Mouse (Mus musculus) frontal cortex, adult (tissue): ENCODE data around the gene Pdlim5.
"Not testable (repeated sequence)": the region's sequence is repeated elsewhere in the genome, so short reads cannot be mapped to it uniquely, and the experiment has no call there.

ENCODE experiments used
- ATAC-seq: cut with Nextera tagmentation; 2 replicates; pipeline ENCODE4 v1.9.2; 2017; ENCODE audit warnings: mild to moderate bottlenecking, moderate library complexity, mixed read lengths; ENCODE audit not compliant: low TSS enrichment

The Pdlim5 gene

DNA sequence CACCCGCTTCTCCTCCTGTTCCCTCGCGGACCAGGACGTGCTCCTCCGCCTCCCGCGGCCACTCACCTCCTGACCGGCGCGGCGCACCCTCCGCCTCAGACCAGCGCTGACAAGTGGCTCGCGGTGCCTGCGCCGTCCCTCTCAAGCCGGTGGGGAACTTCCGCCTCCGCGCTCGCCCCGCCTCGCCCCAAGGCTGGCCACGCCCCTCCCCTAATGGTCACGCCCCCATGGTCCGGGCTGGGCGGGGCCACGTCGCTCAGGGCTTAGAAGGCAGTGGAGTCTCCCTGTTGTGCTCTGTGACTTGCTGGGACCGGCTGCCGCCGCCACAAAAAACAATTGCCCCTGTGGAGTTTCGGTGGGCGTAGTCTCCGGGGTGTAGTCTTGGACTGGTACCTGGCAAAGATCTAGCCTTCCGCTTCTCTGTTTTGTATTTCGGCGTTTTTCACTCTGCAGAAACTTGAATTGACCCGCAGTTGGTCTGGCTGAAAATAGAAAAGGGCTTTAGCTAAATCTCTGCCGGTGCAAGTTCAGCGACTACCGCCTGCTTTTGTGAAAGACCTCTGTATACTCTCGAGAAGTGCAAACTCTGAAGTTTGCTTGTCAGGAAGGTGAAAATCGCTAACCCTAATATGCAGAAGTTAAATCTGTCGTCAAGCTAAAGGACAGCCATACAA lies at the start of gene Pdlim5:
Gene Pdlim5, minus strand, starts transcription at position 177 of the 674 bp plus-strand sequence.
- peak; percentile 89 for ATAC-seq

DNA sequence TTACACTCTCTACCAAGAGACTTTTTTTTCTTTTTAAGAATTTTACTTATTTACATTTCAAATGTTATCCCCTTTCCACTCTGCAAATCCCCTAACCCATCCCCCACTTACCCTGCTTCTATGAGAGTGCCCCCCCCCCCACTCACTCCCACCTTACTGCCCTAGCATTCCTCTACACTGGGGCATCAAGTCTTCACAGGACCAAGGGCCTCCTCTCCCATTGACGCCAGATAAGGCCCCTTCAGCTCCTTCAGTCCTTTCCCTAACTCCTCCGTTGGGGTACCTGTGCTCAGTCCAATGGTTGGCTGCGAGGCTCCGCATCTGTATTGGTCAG lies 48.2 kb upstream of the Pdlim5 start:
- ATAC-seq = no peak

DNA sequence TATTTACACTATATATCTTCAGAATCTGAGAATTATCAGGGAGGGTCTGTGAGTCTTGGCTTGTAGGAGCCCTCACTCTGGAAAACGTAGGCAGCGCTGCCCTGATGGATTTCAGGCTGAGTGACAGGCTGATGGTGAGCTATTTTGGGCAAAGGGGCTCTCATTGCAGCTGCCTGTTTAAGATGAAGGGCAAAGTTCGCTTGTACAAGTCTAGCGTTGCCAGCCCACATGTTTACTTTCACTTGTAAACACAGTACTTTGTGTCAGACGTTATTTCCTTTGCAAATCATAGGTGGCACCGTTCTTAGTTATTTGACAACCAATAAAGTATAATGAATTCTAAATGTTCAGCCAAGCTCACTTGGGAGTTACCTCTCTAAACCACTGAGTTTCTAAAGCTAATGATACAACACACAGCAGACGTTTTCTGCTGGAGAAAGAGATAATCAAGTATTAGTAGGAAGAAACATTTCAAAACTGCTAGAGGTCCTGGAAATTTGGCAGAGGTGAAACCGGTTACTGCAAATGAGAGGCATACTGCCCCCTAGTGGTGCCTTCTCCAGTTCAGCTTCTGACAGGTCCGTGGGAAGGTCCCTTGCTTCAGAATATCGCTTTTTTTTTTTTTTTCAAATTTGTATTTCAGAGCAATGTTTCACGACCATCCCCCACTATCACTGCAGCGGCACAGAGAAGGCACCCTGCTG lies 47.7 kb upstream of the Pdlim5 start:
- peak; percentile 70 for ATAC-seq

DNA sequence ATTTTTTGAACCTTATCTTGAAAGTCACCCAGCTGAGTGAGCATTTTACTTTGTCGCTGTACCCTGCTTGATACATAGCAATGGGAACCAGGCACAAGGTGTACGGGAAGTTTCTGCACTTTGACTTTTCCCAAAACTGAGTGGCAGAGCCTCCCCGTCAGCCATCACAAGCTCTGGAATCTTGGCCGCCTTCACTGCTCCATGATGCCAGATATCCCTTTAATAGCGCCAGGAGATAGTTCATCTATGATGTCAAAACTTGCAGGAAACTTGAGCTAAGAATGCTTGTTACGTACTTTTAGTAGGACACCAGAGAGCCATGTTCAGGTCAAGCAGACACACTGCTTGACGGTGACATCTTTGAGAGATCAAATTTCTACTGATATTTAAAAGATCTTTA lies 46.7 kb upstream of the Pdlim5 start:
- no peak for ATAC-seq

DNA sequence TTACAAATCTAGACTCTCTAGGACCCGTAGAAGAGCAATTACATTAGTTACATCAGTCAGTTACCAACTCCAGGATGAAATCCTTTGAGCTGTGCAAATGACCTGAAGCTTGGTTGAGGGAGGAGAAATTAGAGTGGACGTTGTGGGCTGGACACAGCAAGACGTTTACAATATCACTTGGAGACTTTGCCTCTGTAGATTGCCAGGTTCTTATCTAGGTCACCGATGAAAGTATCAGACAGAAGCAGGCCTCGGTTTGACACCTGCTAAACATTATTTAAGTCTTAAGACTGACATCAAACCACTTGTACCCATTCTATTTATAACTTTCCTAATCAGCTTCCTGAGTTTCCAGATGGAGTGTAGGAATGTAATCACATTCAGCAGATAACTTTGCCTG lies 45.6 kb upstream of the Pdlim5 start:
- ATAC-seq = no peak

DNA sequence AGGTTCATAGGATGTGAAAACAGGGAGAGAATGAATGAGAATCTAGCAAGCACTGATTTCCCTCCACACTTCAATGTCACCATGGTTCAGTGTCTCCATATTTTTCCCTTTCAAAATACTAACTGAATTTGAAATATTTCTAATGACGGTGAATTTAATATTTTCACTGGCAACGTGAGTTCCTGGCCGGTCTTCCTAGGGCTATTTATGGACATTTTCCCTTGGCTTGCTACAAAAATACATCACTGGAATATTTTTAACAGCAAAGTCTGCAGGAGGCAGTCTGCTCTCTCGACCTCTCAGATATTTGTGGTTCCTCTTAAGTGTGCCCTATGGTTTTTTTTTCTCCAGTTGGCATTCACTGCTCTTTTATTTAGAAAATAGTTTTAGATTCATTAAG lies 44.7 kb upstream of the Pdlim5 start:
- no peak for ATAC-seq

DNA sequence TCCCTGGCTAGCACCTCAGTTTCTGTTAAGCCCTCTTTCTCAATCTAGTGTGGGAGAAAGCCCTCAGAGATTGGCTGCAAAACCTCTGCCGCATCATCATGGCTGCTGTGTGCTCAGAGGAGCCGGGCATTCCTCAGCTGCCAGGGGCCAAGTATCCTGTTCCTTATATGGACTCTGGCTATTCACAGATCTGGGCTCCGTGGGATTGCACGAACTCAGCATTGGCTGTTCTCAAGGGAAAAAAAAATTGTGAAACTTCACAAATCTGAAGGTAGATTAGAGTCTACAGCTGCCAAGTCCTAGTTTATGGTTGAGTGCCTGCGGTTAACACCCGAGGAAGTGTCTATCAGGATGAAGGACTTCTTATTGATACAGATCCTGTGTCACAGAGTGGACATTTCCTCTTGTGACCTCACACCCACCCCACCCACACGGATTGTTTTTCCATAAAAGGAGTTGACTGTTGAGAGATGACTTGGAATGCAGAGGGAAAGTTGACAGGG lies 44.1 kb upstream of the Pdlim5 start:
- no peak for ATAC-seq

DNA sequence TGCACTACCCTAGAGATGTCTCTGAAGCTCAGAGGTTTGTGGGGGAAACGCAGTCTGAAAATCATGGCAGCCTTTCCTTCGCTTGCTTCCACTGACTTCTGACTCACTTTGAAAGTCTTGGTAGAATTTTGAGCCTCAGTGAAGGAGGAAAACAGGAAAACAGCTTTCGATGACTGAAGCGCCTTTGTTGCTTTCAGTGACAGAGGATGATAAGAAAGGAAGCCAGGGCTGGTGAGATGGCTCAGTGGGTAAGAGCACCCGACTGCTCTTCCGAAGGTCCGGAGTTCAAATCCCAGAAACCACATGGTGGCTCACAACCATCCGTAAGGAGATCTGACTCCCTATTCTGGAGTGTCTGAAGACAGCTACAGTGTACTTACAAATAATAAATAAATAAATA lies 43.1 kb upstream of the Pdlim5 start:
- not testable (repeated sequence) for ATAC-seq

DNA sequence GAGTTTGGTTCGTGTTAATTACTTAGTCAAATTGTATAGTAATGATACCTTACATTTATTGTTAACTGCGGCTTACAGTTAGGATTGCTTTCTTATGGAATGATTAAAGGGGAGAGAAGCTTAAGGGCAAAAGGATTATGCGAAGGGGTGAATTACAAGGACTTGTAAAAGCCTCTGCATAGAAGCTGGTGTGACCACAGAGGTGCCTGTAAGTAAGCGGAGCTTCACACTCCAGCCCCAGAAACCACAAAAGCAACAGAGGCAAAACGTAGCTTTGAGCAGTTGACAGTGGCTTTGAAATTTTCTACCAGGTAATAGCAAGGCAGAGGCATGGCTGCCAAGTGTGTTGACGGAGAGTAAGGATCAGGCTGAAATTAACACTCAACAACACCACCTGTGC lies 41.3 kb upstream of the Pdlim5 start:
- no peak for ATAC-seq

DNA sequence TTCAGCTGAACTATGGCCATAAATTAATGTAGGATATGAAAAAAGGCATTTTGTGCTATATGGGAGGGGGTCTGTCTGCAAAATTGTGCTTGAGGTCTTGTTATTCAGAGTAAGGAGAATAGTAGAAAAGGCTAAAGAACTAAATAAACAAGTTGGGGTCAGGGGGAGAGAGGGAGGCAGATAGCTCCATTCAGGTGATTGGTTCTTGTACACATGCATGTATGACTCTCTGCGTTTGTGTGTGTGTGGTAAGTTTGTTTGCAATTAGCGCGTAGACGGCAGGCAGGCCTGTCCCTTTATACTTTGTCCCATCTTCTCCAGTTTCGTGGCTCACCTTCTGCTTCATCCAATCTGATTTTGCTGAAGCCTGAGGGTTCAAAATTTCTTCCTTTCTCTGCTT lies 40.7 kb upstream of the Pdlim5 start:
- ATAC-seq = no peak

DNA sequence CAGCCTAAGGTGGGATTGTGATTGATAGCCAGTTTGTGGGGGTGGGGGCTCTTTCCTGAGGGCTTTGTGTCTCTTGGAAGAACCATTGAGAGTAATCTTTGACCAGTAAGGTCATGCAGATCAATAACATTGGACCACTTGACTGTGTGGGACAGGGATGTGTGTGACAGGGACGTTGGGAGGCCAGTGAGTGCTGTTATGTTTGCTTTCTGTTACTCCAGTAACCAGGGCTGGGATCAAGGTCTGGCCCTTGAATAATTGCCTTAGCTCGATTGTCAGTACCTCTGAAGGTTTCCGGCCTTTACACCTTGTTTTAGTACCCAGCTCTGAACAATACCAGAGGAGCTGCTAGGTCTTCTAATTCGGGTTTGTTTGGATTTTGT lies 39.3 kb upstream of the Pdlim5 start:
- no peak for ATAC-seq

DNA sequence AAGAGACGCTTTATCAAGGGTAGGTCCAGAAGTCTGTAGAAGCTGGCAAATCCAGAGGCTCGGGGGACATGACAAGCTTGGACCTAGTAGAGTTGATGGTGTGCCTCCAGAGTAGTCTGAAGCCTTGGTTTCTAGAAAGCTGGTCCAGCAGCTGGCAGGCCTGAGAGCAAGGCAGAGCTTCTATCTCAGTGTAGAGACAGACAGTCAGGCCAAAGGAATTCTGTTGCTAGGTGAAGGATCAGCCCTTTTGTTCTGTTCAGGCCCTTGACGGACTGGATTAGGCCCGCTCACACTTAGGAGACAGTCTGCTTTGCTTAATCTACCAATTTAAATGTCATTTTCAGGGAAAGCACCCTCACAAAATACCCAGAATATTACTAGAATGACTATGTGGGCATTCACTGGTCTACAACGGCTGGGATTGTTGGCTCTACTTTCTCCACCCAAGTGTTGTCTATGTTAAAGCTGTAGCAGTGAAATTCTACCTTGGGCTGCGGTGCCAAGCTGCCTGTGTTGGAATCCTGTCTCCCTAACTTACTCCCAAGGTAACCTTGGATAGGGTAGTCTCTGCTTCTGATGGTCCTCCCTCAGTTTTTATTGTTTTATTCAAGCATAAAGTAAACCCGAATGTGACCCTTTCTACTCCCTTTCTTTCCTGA lies 38.8 kb upstream of the Pdlim5 start:
- ATAC-seq = no peak

DNA sequence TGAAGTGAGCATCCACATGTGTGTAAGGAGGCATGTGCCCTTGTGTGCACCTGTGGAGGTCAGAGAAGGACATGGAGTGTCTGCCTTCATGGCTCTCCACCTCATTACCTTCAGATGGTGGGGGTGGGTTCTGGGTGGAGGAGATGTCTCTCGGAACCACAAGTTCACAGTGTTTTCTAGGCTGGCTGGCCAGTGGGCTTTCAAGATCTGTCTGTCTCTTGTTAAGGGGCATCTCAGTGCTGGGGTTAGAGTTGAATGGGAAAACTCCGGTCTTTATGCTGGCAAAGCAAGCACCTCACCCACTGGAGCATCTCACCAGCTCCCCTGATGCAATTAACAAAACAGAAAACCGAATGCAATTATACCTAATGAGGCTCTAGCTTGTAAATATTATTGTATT lies 36.0 kb upstream of the Pdlim5 start:
- ATAC-seq = no peak

DNA sequence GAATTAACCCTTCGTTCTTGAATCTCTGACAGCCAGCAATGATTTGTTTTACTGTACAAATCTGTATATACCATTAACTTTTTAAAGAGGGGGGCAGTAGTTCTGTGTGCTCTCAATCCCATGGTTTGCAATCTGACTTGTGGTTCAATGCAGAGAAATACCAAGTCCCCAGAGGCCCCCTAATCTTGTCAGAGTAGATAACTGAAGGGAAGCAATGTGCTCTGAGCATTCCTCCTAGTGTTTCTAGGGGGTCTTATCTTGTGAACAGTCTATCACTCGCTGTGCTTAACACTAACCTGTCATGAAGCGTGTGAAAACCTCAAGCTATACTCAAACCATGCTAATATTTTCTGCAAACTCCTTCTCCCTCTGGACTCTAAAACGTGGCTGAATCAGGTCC lies 34.6 kb upstream of the Pdlim5 start:
- ATAC-seq = no peak

DNA sequence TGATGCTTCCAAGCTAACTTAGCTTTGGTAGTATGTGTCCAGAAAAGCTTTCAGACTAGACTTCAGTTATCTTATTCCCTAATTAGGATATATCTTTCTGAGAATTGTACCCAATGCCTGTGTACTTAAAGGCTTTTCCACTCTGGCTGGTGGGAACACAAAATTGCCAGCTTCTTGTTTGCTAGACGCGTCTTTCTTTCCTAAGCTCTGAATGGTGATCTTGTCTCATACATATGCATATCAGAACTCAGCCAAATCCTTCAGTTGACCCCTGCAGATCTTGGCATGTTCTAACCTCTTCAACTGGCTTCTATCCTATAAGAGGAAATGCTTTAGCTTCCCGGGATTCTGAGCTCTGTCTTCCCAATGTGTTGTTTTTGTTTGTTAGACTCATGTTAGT lies 31.3 kb upstream of the Pdlim5 start:
- no peak for ATAC-seq

DNA sequence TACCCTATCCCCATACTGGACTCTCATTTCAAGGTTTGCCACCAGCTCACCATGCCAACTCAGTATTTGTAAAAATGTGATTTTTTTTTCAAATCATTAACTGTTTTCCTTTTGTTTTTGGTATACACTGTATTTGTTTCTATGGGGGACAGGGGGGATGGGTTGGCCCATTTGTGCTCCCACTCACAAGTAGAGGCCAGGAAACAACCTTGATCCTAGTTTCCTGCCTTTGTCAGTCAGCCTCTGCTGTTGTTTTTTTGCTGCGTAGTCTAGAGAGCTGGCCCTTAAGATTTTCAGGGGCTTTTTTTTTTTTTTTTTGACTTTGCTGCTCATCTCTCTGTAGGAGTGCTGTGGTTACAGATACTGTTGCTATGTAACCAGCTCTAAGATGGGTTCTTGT lies 28.6 kb upstream of the Pdlim5 start:
- no peak for ATAC-seq

DNA sequence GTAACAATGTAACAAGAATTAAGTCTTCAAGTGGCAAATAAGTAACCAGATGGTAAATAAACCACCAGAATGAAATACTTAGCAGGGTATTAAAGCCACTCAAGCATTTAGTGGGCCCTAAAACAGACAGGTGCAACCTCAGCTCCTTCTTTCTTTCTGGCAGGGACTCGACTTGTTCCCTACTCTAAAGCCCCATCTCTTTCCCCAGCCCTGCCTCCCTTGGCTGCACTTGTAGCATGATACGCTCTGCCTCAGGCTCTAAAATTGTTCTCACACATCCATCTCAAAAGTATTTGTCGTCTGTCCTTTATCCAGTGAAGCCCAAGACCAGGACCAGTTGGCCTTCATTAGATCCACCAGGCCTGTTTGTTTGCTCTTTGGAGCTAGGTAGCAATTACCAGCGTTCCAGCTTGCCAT lies 28.0 kb upstream of the Pdlim5 start:
- no peak for ATAC-seq

DNA sequence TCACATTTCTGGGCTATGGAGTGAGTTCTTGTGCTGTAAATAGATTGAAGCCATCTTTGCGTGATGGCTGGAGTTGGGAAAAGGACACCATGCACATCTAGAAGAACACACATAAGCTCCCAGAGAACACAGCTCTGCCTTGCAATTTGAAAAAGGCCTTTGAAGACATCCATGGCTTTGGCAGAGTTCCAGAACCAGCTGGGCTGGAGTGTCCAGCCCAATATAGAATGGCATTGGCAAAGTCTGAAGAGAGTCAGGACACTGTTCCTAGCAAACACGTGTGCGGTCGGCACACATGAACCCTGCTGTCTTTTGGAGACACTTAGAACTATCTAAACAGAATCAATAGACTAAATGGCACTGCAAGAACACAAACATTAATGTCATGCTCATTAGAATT lies 26.7 kb upstream of the Pdlim5 start:
- no peak for ATAC-seq

DNA sequence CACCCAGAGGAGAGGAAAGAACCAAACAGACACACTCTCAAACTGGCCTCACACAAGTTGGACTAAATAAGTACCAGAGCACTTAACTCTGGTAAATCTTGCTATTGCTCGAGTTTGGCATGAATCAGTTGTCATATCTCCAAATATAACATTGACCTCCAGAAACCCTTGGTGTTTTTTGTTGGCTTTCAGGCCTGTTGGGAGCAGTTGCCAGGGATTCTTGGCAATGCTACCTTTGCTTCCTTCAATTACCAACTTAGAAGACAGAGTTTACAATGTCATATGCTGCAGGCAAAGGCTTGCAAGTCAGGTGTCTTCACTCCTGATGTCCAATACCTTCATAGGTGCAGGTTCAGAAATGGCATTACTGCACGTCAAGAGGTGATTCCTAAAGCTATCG lies 26.0 kb upstream of the Pdlim5 start:
- ATAC-seq = no peak

DNA sequence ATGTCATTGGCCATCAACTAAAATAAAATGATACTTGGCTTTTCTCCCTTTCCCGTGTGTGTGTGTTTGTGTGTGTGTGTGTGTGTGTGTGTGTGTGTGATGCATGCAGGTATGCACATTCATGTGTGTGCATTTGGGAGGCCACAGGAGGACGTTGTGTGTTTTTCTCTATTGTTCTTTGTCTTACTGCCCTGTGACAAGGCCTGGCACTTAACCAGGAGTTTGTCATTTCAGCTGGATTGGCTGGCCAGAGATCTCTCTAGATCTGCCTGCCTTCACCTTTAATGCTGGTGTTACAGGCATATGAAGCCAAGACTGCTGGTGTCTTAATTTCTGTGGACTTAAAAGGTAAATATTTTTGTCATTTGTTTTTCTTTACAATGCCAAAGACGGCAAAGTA lies 22.5 kb upstream of the Pdlim5 start:
- ATAC-seq = no peak

DNA sequence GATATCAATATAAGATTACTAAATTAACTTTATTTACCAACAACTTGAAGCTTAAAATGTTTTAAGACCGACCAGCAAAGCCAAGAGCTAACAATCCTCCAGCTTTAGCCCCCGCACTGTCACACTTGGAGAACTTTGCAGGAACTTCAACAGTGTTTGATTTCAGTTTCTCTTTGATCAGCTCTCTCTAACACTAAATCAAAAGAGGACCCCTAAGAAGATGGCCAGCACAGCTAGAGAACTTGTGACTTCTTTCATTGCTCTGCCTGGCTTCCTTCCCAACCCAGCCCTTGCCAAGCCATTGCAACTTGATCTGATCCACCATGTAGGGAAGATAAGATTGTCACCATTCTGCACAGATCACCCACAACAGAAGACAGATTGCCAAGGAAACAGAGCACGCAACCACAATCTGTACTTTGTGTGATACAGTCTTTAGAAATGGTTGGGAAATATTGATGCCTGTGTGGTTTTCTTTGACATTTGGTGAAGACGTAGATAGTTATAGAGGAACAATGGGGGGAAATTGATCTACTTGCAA lies 17.9 kb upstream of the Pdlim5 start:
- ATAC-seq = no peak

DNA sequence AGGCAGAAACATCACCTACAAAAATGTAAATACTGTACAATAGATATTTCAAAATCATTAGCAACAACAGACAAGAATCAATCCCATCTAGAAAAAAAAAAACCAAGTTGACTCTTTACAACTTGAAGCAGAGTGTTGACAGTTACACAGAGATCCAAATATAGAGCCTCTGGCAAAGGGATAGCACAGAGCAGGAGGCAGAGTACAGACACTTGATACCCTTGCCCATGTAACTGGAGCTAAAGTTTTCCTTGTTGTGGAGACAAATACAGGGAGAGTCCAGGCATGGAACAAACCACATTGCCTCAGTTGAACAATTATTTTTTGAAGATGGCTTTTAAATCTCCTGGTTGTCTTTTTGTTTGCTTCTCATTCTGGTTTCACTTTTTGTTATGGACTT lies 15.4 kb upstream of the Pdlim5 start:
- no peak for ATAC-seq
